Mouse (Mus musculus) CH12.LX (cell line): ENCODE data around the gene Ndufv3. TPM values are rescaled to one million over a fixed set of nuclear protein-coding genes. Genes with fewer than 3 reads are reported as not detected.
A peak's percentile ranks its signal among the peaks of the same experiment; 100 is the strongest.

ENCODE experiments used
- DNase-seq: peaks from one replicate; pipeline ENCODE4 v3.0.0-alpha.2; 2013; ENCODE audit errors: extremely low read depth
- H3K27ac ChIP-seq: 2 replicates; pipeline ENCODE4 v1.5.1; 2012; ENCODE audit warnings: low read depth, mild to moderate bottlenecking, control low read depth, moderate library complexity; ENCODE audit not compliant: insufficient read depth
- H3K27me3 ChIP-seq: replicated peaks from 2 replicates; pipeline ENCODE3; 2012; ENCODE audit warnings: inconsistent platforms
- H3K36me3 ChIP-seq, 2 experiments: replicated peaks in 1 of 2; 2 replicates each; pipeline versions ENCODE3 to v1.6.1; 2012; ENCODE audit warnings: inconsistent platforms in 1 of 2, low read length in 1 of 2, mild to moderate bottlenecking in 1 of 2, mixed read lengths in 1 of 2, moderate library complexity in 1 of 2; ENCODE audit not compliant: control insufficient read depth in 1 of 2, insufficient read depth in 1 of 2
- H3K4me1 ChIP-seq, 2 experiments: 2 replicates each; pipeline ENCODE4 v1.6.1; 2012; ENCODE audit warnings: inconsistent platforms in 1 of 2, moderate library complexity in 1 of 2; ENCODE audit not compliant: insufficient read depth in 2 of 2, control insufficient read depth in 1 of 2
- H3K4me2 ChIP-seq: 2 replicates; pipeline ENCODE4 v1.6.1; 2012; ENCODE audit warnings: low read depth, mild to moderate bottlenecking, control low read depth; ENCODE audit not compliant: poor library complexity, insufficient read depth, severe bottlenecking
- H3K4me3 ChIP-seq, 3 experiments: fragments of 150-350 bp in 1 of 3; sonication (generic) in 1 of 3; replicated peaks in 1 of 3; 2 replicates each; pipeline versions ENCODE3 to v1.5.1; 2011 to 2012; ENCODE audit warnings: low read depth in 2 of 3, low read length in 2 of 3, mild to moderate bottlenecking in 2 of 3, moderate library complexity in 2 of 3, control low read depth in 1 of 3, improper control_type of control experiment in 1 of 3, inconsistent platforms in 1 of 3, mixed read lengths in 1 of 3; ENCODE audit not compliant: poor library complexity in 1 of 3
- H3K79me2 ChIP-seq: replicated peaks from 2 replicates; pipeline ENCODE4 v1.6.1; 2012; ENCODE audit warnings: mild to moderate bottlenecking, moderate library complexity; ENCODE audit not compliant: control insufficient read depth, poor library complexity, insufficient read depth, severe bottlenecking; ENCODE audit errors: extremely low read depth
- H3K9ac ChIP-seq: 2 replicates; pipeline ENCODE4 v1.6.1; 2012; ENCODE audit warnings: low read depth, mild to moderate bottlenecking, control low read depth, moderate library complexity; ENCODE audit not compliant: insufficient read depth
- H3K9me3 ChIP-seq: replicated peaks from 2 replicates; pipeline ENCODE3; 2012; ENCODE audit warnings: low read length, inconsistent platforms, mixed read lengths
- BHLHE40 ChIP-seq: IDR thresholded peaks from 2 replicates; pipeline ENCODE4 v1.6.1; 2011; ENCODE audit warnings: mild to moderate bottlenecking, low read depth, low read length, improper control_type of control experiment
- CHD1 ChIP-seq: IDR thresholded peaks from 2 replicates; pipeline ENCODE4 v1.6.1; 2012; ENCODE audit warnings: low read depth, low read length, improper control_type of control experiment, inconsistent platforms
- CHD2 ChIP-seq: IDR thresholded peaks from 2 replicates; pipeline ENCODE4 v1.6.1; 2011; ENCODE audit warnings: low read length, improper control_type of control experiment
- CTCF ChIP-seq, 2 experiments: IDR thresholded peaks in 1 of 2; conservative IDR thresholded peaks in 1 of 2; 2 replicates each; pipeline ENCODE4 v1.5.1; 2011 to 2012; ENCODE audit warnings: low read depth in 2 of 2, low read length in 2 of 2, improper control_type of control experiment in 1 of 2, inconsistent platforms in 1 of 2, mild to moderate bottlenecking in 1 of 2, moderate library complexity in 1 of 2
- E2F4 ChIP-seq: IDR thresholded peaks from 2 replicates; pipeline ENCODE4 v1.6.1; 2011; ENCODE audit warnings: low read depth, low read length, improper control_type of control experiment; ENCODE audit not compliant: insufficient replicate concordance
- ELF1 ChIP-seq: IDR thresholded peaks from 2 replicates; pipeline ENCODE4 v1.6.1; 2014; ENCODE audit warnings: low read depth, mild to moderate bottlenecking, inconsistent platforms, low read length, improper control_type of control experiment
- EP300 ChIP-seq: IDR thresholded peaks from 2 replicates; pipeline ENCODE4 v1.6.1; 2011; ENCODE audit warnings: low read length, improper control_type of control experiment
- ETS1 ChIP-seq: conservative IDR thresholded peaks from 2 replicates; pipeline ENCODE4 v1.6.1; 2012; ENCODE audit warnings: low read depth, mild to moderate bottlenecking, inconsistent platforms, low read length, improper control_type of control experiment, moderate library complexity
- GABPA ChIP-seq: IDR thresholded peaks from 2 replicates; pipeline ENCODE4 v1.6.1; 2012; ENCODE audit warnings: low read depth, low read length, improper control_type of control experiment, inconsistent platforms; ENCODE audit not compliant: insufficient replicate concordance
- HCFC1 ChIP-seq: IDR thresholded peaks from 2 replicates; pipeline ENCODE4 v1.6.1; 2012; ENCODE audit warnings: low read depth, mild to moderate bottlenecking, inconsistent platforms, low read length, improper control_type of control experiment
- IRF4 ChIP-seq: IDR thresholded peaks from 2 replicates; pipeline ENCODE4 v1.6.1; 2014; ENCODE audit warnings: low read depth, mild to moderate bottlenecking, inconsistent platforms, low read length, improper control_type of control experiment
- JUN ChIP-seq: IDR thresholded peaks from 2 replicates; pipeline ENCODE4 v1.6.1; 2011; ENCODE audit warnings: low read depth, mild to moderate bottlenecking, low read length, improper control_type of control experiment, moderate library complexity; ENCODE audit not compliant: insufficient read depth
- JUND ChIP-seq: conservative IDR thresholded peaks from 2 replicates; pipeline ENCODE4 v1.6.1; 2011; ENCODE audit warnings: low read depth, low read length, improper control_type of control experiment
- KAT2A ChIP-seq: IDR thresholded peaks from 2 replicates; pipeline ENCODE4 v1.6.1; 2012; ENCODE audit warnings: low read length, improper control_type of control experiment, inconsistent platforms; ENCODE audit not compliant: insufficient replicate concordance
- MAFK ChIP-seq: IDR thresholded peaks from 2 replicates; pipeline ENCODE4 v1.6.1; 2011; ENCODE audit warnings: low read length, improper control_type of control experiment; ENCODE audit not compliant: insufficient replicate concordance
- MAX ChIP-seq: IDR thresholded peaks from 2 replicates; pipeline ENCODE4 v1.6.1; 2011; ENCODE audit warnings: low read length, improper control_type of control experiment
- MAZ ChIP-seq: IDR thresholded peaks from 2 replicates; pipeline ENCODE4 v1.6.1; 2012; ENCODE audit warnings: low read depth, mild to moderate bottlenecking, inconsistent platforms, low read length, improper control_type of control experiment, moderate library complexity
- MEF2A ChIP-seq: IDR thresholded peaks from 2 replicates; pipeline ENCODE4 v1.6.1; 2014; ENCODE audit warnings: low read depth, mild to moderate bottlenecking, inconsistent platforms, low read length, improper control_type of control experiment, borderline replicate concordance
- MXI1 ChIP-seq: IDR thresholded peaks from 2 replicates; pipeline ENCODE4 v1.6.1; 2011; ENCODE audit warnings: mild to moderate bottlenecking, low read depth, low read length, improper control_type of control experiment
- MYC ChIP-seq: IDR thresholded peaks from 2 replicates; pipeline ENCODE4 v1.6.1; 2011; ENCODE audit warnings: low read depth, mild to moderate bottlenecking, improper control_type of control experiment, low read length
- NELFE ChIP-seq: IDR thresholded peaks from 2 replicates; pipeline ENCODE4 v1.6.1; 2011; ENCODE audit warnings: low read depth, low read length, improper control_type of control experiment
- NRF1 ChIP-seq: IDR thresholded peaks from 2 replicates; pipeline ENCODE4 v1.6.1; 2014; ENCODE audit warnings: low read depth, mild to moderate bottlenecking, inconsistent platforms, low read length, improper control_type of control experiment, moderate library complexity
- PAX5 ChIP-seq: IDR thresholded peaks from 2 replicates; pipeline ENCODE4 v1.6.1; 2012; ENCODE audit warnings: low read length, inconsistent platforms, mixed read lengths
- POLR2A ChIP-seq: IDR thresholded peaks from 2 replicates; pipeline ENCODE4 v1.6.1; 2011; ENCODE audit warnings: low read depth, mild to moderate bottlenecking, improper control_type of control experiment, low read length
- POLR2AphosphoS2 ChIP-seq: IDR thresholded peaks from 2 replicates; pipeline ENCODE4 v1.6.1; 2011; ENCODE audit warnings: low read depth, low read length, improper control_type of control experiment
- RAD21 ChIP-seq: IDR thresholded peaks from 2 replicates; pipeline ENCODE4 v1.6.1; 2011; ENCODE audit warnings: low read depth, mild to moderate bottlenecking, low read length, improper control_type of control experiment, moderate library complexity
- RCOR1 ChIP-seq: conservative IDR thresholded peaks from 2 replicates; pipeline ENCODE4 v1.6.1; 2012; ENCODE audit warnings: low read depth, mild to moderate bottlenecking, inconsistent platforms, low read length, improper control_type of control experiment
- SIN3A ChIP-seq: IDR thresholded peaks from 2 replicates; pipeline ENCODE4 v1.6.1; 2012; ENCODE audit warnings: low read length, improper control_type of control experiment, inconsistent platforms
- SMC3 ChIP-seq: IDR thresholded peaks from 2 replicates; pipeline ENCODE4 v1.6.1; 2011; ENCODE audit warnings: low read depth, low read length, improper control_type of control experiment
- TBP ChIP-seq: conservative IDR thresholded peaks from 2 replicates; pipeline ENCODE4 v1.6.1; 2011; ENCODE audit warnings: low read depth, low read length, improper control_type of control experiment
- TCF12 ChIP-seq: IDR thresholded peaks from 2 replicates; pipeline ENCODE4 v1.6.1; 2014; ENCODE audit warnings: low read depth, mild to moderate bottlenecking, inconsistent platforms, low read length, improper control_type of control experiment
- UBTF ChIP-seq: IDR thresholded peaks from 2 replicates; pipeline ENCODE4 v1.6.1; 2012; ENCODE audit warnings: low read depth, mild to moderate bottlenecking, inconsistent platforms, low read length, improper control_type of control experiment, moderate library complexity
- USF1 ChIP-seq: IDR thresholded peaks from 2 replicates; pipeline ENCODE4 v1.6.1; 2014; ENCODE audit warnings: low read depth, mild to moderate bottlenecking, inconsistent platforms, low read length, improper control_type of control experiment
- USF2 ChIP-seq: conservative IDR thresholded peaks from 2 replicates; pipeline ENCODE4 v1.6.1; 2011; ENCODE audit warnings: low read depth, low read length, improper control_type of control experiment
- ZC3H11A ChIP-seq: IDR thresholded peaks from 2 replicates; pipeline ENCODE4 v1.6.1; 2012; ENCODE audit warnings: low read depth, mild to moderate bottlenecking, inconsistent platforms, low read length, improper control_type of control experiment
- ZKSCAN1 ChIP-seq: IDR thresholded peaks from 2 replicates; pipeline ENCODE4 v1.6.1; 2012; ENCODE audit warnings: low read depth, inconsistent platforms, low read length, improper control_type of control experiment, borderline replicate concordance
- ZMIZ1 ChIP-seq: IDR thresholded peaks from 2 replicates; pipeline ENCODE4 v1.6.1; 2012; ENCODE audit warnings: low read depth, mild to moderate bottlenecking, inconsistent platforms, low read length, improper control_type of control experiment
- ZNF384 ChIP-seq: IDR thresholded peaks from 2 replicates; pipeline ENCODE4 v1.6.1; 2012; ENCODE audit warnings: low read depth, low read length, improper control_type of control experiment, inconsistent platforms
- dilution Hi-C: fragments of 300-500 bp; cut with MboI; formaldehyde crosslinking; loops from 2 replicates; pipeline ENCODE4 v1.14.3; 2020; ENCODE audit warnings: low sequenced_read_pairs; ENCODE audit not compliant: extremely low pct_unique_long_range_greater_than_20kb, extremely low pct_ligation_motif_present
- in situ Hi-C: fragments of 300-500 bp; cut with MboI; formaldehyde crosslinking; loops from 3 replicates; pipeline ENCODE4 v1.14.3; 2019; ENCODE audit warnings: low sequenced_read_pairs, low pct_ligation_motif_present, low pct_unique_long_range_greater_than_20kb, mixed read lengths
- polyA plus RNA-seq: library from polyadenylated mRNA; unstranded; fragments of >175 nt; gene quantifications from 2 replicates; pipeline ENCODE4 v1.2.1, GENCODE M21; 2012; ENCODE audit warnings: low read depth; ENCODE audit not compliant: insufficient read length
- total RNA-seq, 2 experiments: library from RNA; depleted of rRNA; stranded (reverse); fragments of 300-350 nt in 1 of 2; fragments of >200 nt in 1 of 2; gene quantifications; 2 replicates each; pipeline ENCODE4 v1.2.3; 2012 to 2014

The Ndufv3 gene
- total and polyA plus RNA-seq, 3 experiments, result 292 to 409 (median 298) TPM

GRCm38 (mm10) chr17:31564015-31564857 lies 44.3 kb downstream of the Ndufv3 start, which contains the start of gene Pknox1:
Gene Pknox1, plus strand, starts transcription at chr17:31564734.
- DNase-seq, result peak; percentile 99
- Histone ChIP-seq H3K27me3 (no peaks in the 10 kb centered on the region), H3K79me2 (peaks cover 26% of the 10 kb centered on the region), H3K36me3 (peaks cover 0 to 15% of the 10 kb centered on the region in 2 experiments), H3K4me2 (peak within 1 kb of the TSS; percentile 95), H3K4me1 (peaks cover 7 to 33% of the 10 kb centered on the region in 2 experiments), H3K27ac (peak within 1 kb of the TSS; percentile 74), H3K4me3 (peak within 1 kb of the TSS; percentile 70 to 100 (median 85)), H3K9me3 (no peaks in the 10 kb centered on the region), H3K9ac (peak within 1 kb of the TSS; percentile 92)
- TF ChIP-seq BHLHE40 (peak; percentile 45), ZKSCAN1 (no peak; the same call in 1 of the 2 replicates), MAX (0 out of 2 replicates have a peak, but pooled peaks have one; percentile 9), TBP (peak; percentile 52), ETS1 (no peak; the same call in 1 of the 2 replicates), CHD2 (peak; percentile 56; the same call in 1 of the 2 replicates), JUN (no peak), KAT2A (no peak), SIN3A (peak; percentile 76; the same call in 1 of the 2 replicates), CTCF (conservative IDR thresholded peaks at IDR 0.05 in 1 of 2, IDR thresholded peaks at IDR 0.05 in 1 of 2; ENCODE audit: low read depth in 2 of 2, low read length in 2 of 2) (no peak), HCFC1 (peak; percentile 27; the same call in 1 of the 2 replicates), ZNF384 (peak; percentile 95), ELF1 (0 out of 2 replicates have a peak, but pooled peaks have one; percentile 5), RAD21 (no peak), CHD1 (peak; percentile 99), MEF2A (no peak), MAZ (peak; percentile 90), PAX5 (no peak), MXI1 (no peak), NRF1 (peak; percentile 71), JUND (no peak), NELFE (no peak; the same call in 1 of the 2 replicates), EP300 (no peak), POLR2AphosphoS2 (no peak), MYC (0 out of 2 replicates have a peak, but pooled peaks have one; percentile 25), UBTF (no peak), POLR2A (peak; percentile 67), ZC3H11A (no peak), USF1 (peak; percentile 71), GABPA (no peak), TCF12 (peak; percentile 57; the same call in 1 of the 2 replicates), IRF4 (no peak; the same call in 1 of the 2 replicates), SMC3 (no peak), ZMIZ1 (no peak), RCOR1 (no peak), USF2 (no peak; the same call in 1 of the 2 replicates), MAFK (no peak), E2F4 (no peak)
- dilution Hi-C loops (no loop called here), in situ Hi-C loops (no loop called here)
